Mouse (Mus musculus): ENCODE results near the gene Gm36864. TPM values are rescaled to one million over a fixed set of nuclear protein-coding genes. Genes with fewer than 3 reads are reported as not detected.
"Not testable (repeated sequence)": the region's sequence is repeated elsewhere in the genome, so short reads cannot be mapped to it uniquely, and the experiment has no call there.

Gene Gm36864
- polyA plus RNA-seq, 1 experiment from 2014 or later: not detected

GRCm38 (mm10) chr7:44247971-44248370 is 12.0 kb downstream of the Gm36864 start:
- no peaks in the 10 kb centered on the region for H3K9me3 ChIP-seq (ENCODE audit: control insufficient read depth, low read length)
- no peak for DNase-seq (ENCODE audit: low spot score)
- peak overlapping the region; percentile 92 for H3K4me3 ChIP-seq (ENCODE audit: low read depth, low read length)
- peaks cover 48% of the 10 kb centered on the region for H3K36me3 ChIP-seq (ENCODE audit: control insufficient read depth, insufficient read depth, low read length)
- peak overlapping the region; percentile 98 for H3K9ac ChIP-seq (ENCODE audit: low read length)
- 88% methylated on average over 2 of the region's 2 CpGs for WGBS
- ATAC-seq (replicated peaks; ENCODE audit: low FRiP score, low TSS enrichment, low read depth): no peak
- no peak overlapping the region for H3K27ac ChIP-seq (ENCODE audit: low read depth)
- no peaks in the 10 kb centered on the region for H3K27me3 ChIP-seq (replicated peaks; ENCODE audit: control insufficient read depth, insufficient read depth, low read length)
- H3K4me1 ChIP-seq (replicated peaks; ENCODE audit: control insufficient read depth, insufficient read depth, low read length): peaks cover 18% of the 10 kb centered on the region
- peak overlapping the region; percentile 88 for H3K4me2 ChIP-seq (ENCODE audit: low read length)

- Histone ChIP-seq H3K9ac (ENCODE audit: low read length) (no peak overlapping the region), H3K36me3 (ENCODE audit: control insufficient read depth, insufficient read depth, low read length) (peaks cover 58% of the 10 kb centered on the region), H3K9me3 (ENCODE audit: control insufficient read depth, low read length) (no peaks in the 10 kb centered on the region), H3K4me3 (ENCODE audit: low read depth, low read length) (no peak overlapping the region), H3K27me3 (replicated peaks; ENCODE audit: control insufficient read depth, insufficient read depth, low read length) (no peaks in the 10 kb centered on the region), H3K4me2 (ENCODE audit: low read length) (no peak overlapping the region), H3K27ac (ENCODE audit: low read depth) (no peak overlapping the region), H3K4me1 (replicated peaks; ENCODE audit: control insufficient read depth, insufficient read depth, low read length) (peaks cover 18% of the 10 kb centered on the region)
- 91% methylated on average over 4 of the region's 4 CpGs for WGBS
- ATAC-seq (replicated peaks; ENCODE audit: low FRiP score, low TSS enrichment, low read depth) (no peak), DNase-seq (ENCODE audit: low spot score) (no peak)
These were observed 13.3 kb downstream of the Gm36864 start for GRCm38 (mm10) chr7:44249248-44249647.

GRCm38 (mm10) chr7:44250732-44251275 is 14.8 kb downstream of the Gm36864 start:
- H3K27me3 ChIP-seq (replicated peaks; ENCODE audit: control insufficient read depth, insufficient read depth, low read length); H3K4me3 ChIP-seq (ENCODE audit: low read depth, low read length); H3K9me3 ChIP-seq (ENCODE audit: control insufficient read depth, low read length); DNase-seq (ENCODE audit: low spot score); H3K4me2 ChIP-seq (ENCODE audit: low read length); ATAC-seq (replicated peaks; ENCODE audit: low FRiP score, low TSS enrichment, low read depth); H3K9ac ChIP-seq (ENCODE audit: low read length); H3K27ac ChIP-seq (ENCODE audit: low read depth): not testable (repeated sequence)
- peaks cover 61% of the 10 kb centered on the region for H3K36me3 ChIP-seq (ENCODE audit: control insufficient read depth, insufficient read depth, low read length)
- WGBS: 87% methylated on average over 17 of the region's 17 CpGs
- H3K4me1 ChIP-seq (replicated peaks; ENCODE audit: control insufficient read depth, insufficient read depth, low read length): peaks cover 13% of the 10 kb centered on the region

- no peak overlapping the region for H3K4me2 ChIP-seq (ENCODE audit: low read length)
- ATAC-seq (replicated peaks; ENCODE audit: low FRiP score, low TSS enrichment, low read depth) (no peak), DNase-seq (ENCODE audit: low spot score) (no peak)
- no peak overlapping the region for H3K27ac ChIP-seq (ENCODE audit: low read depth)
- H3K36me3 ChIP-seq (ENCODE audit: control insufficient read depth, insufficient read depth, low read length): peaks cover 58% of the 10 kb centered on the region
- H3K9ac ChIP-seq (ENCODE audit: low read length): no peak overlapping the region
- no peaks in the 10 kb centered on the region for H3K27me3 ChIP-seq (replicated peaks; ENCODE audit: control insufficient read depth, insufficient read depth, low read length)
- H3K4me1 ChIP-seq (replicated peaks; ENCODE audit: control insufficient read depth, insufficient read depth, low read length): peaks cover 6% of the 10 kb centered on the region
- 66% methylated on average over 15 of the region's 15 CpGs for whole genome bisulfite sequencing
- no peaks in the 10 kb centered on the region for H3K9me3 ChIP-seq (ENCODE audit: control insufficient read depth, low read length)
- H3K4me3 ChIP-seq (ENCODE audit: low read depth, low read length): no peak overlapping the region
These were observed 17.1 kb downstream of the Gm36864 start for GRCm38 (mm10) chr7:44253023-44253616.

GRCm38 (mm10) chr7:44254930-44255329 is 19.0 kb downstream of the Gm36864 start:
- H3K27me3 ChIP-seq (replicated peaks; ENCODE audit: control insufficient read depth, insufficient read depth, low read length): no peaks in the 10 kb centered on the region
- no peak overlapping the region for H3K4me2 ChIP-seq (ENCODE audit: low read length)
- H3K36me3 ChIP-seq (ENCODE audit: control insufficient read depth, insufficient read depth, low read length): peaks cover 40% of the 10 kb centered on the region
- WGBS: 79% methylated on average over 6 of the region's 6 CpGs
- no peaks in the 10 kb centered on the region for H3K9me3 ChIP-seq (ENCODE audit: control insufficient read depth, low read length)
- no peaks in the 10 kb centered on the region for H3K4me1 ChIP-seq (replicated peaks; ENCODE audit: control insufficient read depth, insufficient read depth, low read length)
- no peak overlapping the region for H3K27ac ChIP-seq (ENCODE audit: low read depth)
- DNase-seq (ENCODE audit: low spot score) (no peak), ATAC-seq (replicated peaks; ENCODE audit: low FRiP score, low TSS enrichment, low read depth) (no peak)
- H3K4me3 ChIP-seq (ENCODE audit: low read depth, low read length): no peak overlapping the region
- no peak overlapping the region for H3K9ac ChIP-seq (ENCODE audit: low read length)

- Histone ChIP-seq H3K4me3 (ENCODE audit: low read depth, low read length) (no peak within 1 kb of the TSS), H3K9me3 (ENCODE audit: control insufficient read depth, low read length) (no peaks in the 10 kb centered on the region), H3K27ac (ENCODE audit: low read depth) (no peak within 1 kb of the TSS), H3K4me1 (replicated peaks; ENCODE audit: control insufficient read depth, insufficient read depth, low read length) (no peaks in the 10 kb centered on the region), H3K27me3 (replicated peaks; ENCODE audit: control insufficient read depth, insufficient read depth, low read length) (no peaks in the 10 kb centered on the region), H3K4me2 (ENCODE audit: low read length) (no peak within 1 kb of the TSS), H3K9ac (ENCODE audit: low read length) (no peak within 1 kb of the TSS), H3K36me3 (ENCODE audit: control insufficient read depth, insufficient read depth, low read length) (peaks cover 20% of the 10 kb centered on the region)
- DNase-seq (ENCODE audit: low spot score): no peak
- WGBS: 77% methylated on average over 4 of the region's 4 CpGs
- ATAC-seq (replicated peaks; ENCODE audit: low FRiP score, low TSS enrichment, low read depth): no peak
These were observed 21.3 kb downstream of the Gm36864 start, which contains the start of gene Acp4 for GRCm38 (mm10) chr7:44257278-44257677. TSS of gene Acp4 (minus strand) at chr7:44257378.

GRCm38 (mm10) chr7:44260410-44260809 is 24.4 kb downstream of the Gm36864 start:
- Histone ChIP-seq H3K4me2 (ENCODE audit: low read length) (no peak overlapping the region), H3K27ac (ENCODE audit: low read depth) (no peak overlapping the region), H3K36me3 (ENCODE audit: control insufficient read depth, insufficient read depth, low read length) (no peaks in the 10 kb centered on the region; the same call in 1 of the 2 replicates), H3K4me1 (replicated peaks; ENCODE audit: control insufficient read depth, insufficient read depth, low read length) (no peaks in the 10 kb centered on the region), H3K9me3 (ENCODE audit: control insufficient read depth, low read length) (no peaks in the 10 kb centered on the region), H3K4me3 (ENCODE audit: low read depth, low read length) (no peak overlapping the region), H3K9ac (ENCODE audit: low read length) (no peak overlapping the region), H3K27me3 (replicated peaks; ENCODE audit: control insufficient read depth, insufficient read depth, low read length) (peaks cover 8% of the 10 kb centered on the region; the same call in 1 of the 2 replicates)
- DNase-seq (ENCODE audit: low spot score): no peak
- ATAC-seq (replicated peaks; ENCODE audit: low FRiP score, low TSS enrichment, low read depth): no peak
- WGBS: 81% methylated on average over 6 of the region's 6 CpGs

- Histone ChIP-seq H3K36me3 (ENCODE audit: control insufficient read depth, insufficient read depth, low read length) (no peaks in the 10 kb centered on the region; the same call in 1 of the 2 replicates), H3K4me2 (ENCODE audit: low read length) (no peak within 1 kb of the TSS), H3K27me3 (replicated peaks; ENCODE audit: control insufficient read depth, insufficient read depth, low read length) (peaks cover 8% of the 10 kb centered on the region; the same call in 1 of the 2 replicates), H3K9me3 (ENCODE audit: control insufficient read depth, low read length) (no peaks in the 10 kb centered on the region), H3K9ac (ENCODE audit: low read length) (no peak within 1 kb of the TSS), H3K4me1 (replicated peaks; ENCODE audit: control insufficient read depth, insufficient read depth, low read length) (no peaks in the 10 kb centered on the region), H3K4me3 (ENCODE audit: low read depth, low read length) (no peak within 1 kb of the TSS), H3K27ac (ENCODE audit: low read depth) (no peak within 1 kb of the TSS)
- DNase-seq (ENCODE audit: low spot score) (no peak), ATAC-seq (replicated peaks; ENCODE audit: low FRiP score, low TSS enrichment, low read depth) (no peak)
- WGBS: 48% methylated on average over 5 of the region's 5 CpGs
These were observed 25.2 kb downstream of the Gm36864 start, which contains the start of gene Gm15517 for GRCm38 (mm10) chr7:44261147-44261546. TSS of gene Gm15517 (plus strand) at chr7:44261447.
